ENCODE assay signal across 31 mouse cellular contexts in genomic region chr14:54540771-54541170, GRCm38 (mm10). TPM values are rescaled to one million over a fixed set of nuclear protein-coding genes. Genes with fewer than 3 reads are reported as not detected.
DNase-seq lines count a peak whose midpoint lies in the region; ATAC-seq lines count a peak whose summit lies in the region.
"Had no signal": no experiment of that assay in that cellular context is flagged by ENCODE, and none has a peak within 500 bp of the region (broad histone marks: within the 10 kb centered on the region; RNA-seq: fewer than 3 reads in every experiment).

No protein-coding gene starts in this region.

- no peak overlapping the region for H3K4me2 ChIP-seq in hindbrain, embryonic 13.5 days
- H3K4me2 ChIP-seq in hindbrain, embryonic 16.5 days (ENCODE audit: low read length), result no peak overlapping the region
- H3K4me2 ChIP-seq: embryonic facial prominence, embryonic 15.5 days; heart, embryonic 15.5 days; hindbrain, embryonic 15.5 days; limb, embryonic 12.5 days; lung, embryonic 15.5 days; midbrain, embryonic 11.5 days; neural tube, embryonic 13.5 days had no signal

- no peaks in the 10 kb centered on the region for H3K27me3 ChIP-seq in hindbrain, embryonic 13.5 days
- H3K27me3 ChIP-seq in hindbrain, embryonic 16.5 days (replicated peaks; ENCODE audit: control insufficient read depth, insufficient read depth, low read length), result no peaks in the 10 kb centered on the region
- H3K27me3 ChIP-seq: CH12.LX; embryonic facial prominence, embryonic 15.5 days; heart, embryonic 15.5 days; hindbrain, embryonic 15.5 days; limb, embryonic 12.5 days; lung, embryonic 15.5 days; neural tube, embryonic 13.5 days had no signal

- peak; percentile 50 for DNase-seq in embryo, embryonic 10 days (ENCODE audit: low spot score)
- no peak for DNase-seq in embryo, embryonic 9.5 days (ENCODE audit: extremely low spot score)
- peak; percentile 17 to 51 for DNase-seq in kidney, postnatal 4 days
- DNase-seq in kidney, adult 11 months, result no peak
- DNase-seq in embryo, embryonic 11 days, result peak; percentile 20
- no peak for DNase-seq in frontal cortex, postnatal 25 days (ENCODE audit: low spot score in 2 of 2)
- DNase-seq: adrenal gland, postnatal 14 days; cerebellum, adult 11 months; cerebellum, adult 9-10 months; cerebellum, postnatal 36 days; gastrocnemius, adult 2 months; heart, adult 2 months; kidney, postnatal 10 days; thymus, adult 2 months; thymus, postnatal 36 days had no signal

- no peak overlapping the region for H3K4me3 ChIP-seq in hindbrain, embryonic 13.5 days
- H3K4me3 ChIP-seq in hindbrain, embryonic 16.5 days (ENCODE audit: low read length), result no peak overlapping the region
- H3K4me3 ChIP-seq: embryonic facial prominence, embryonic 10.5 days; embryonic facial prominence, embryonic 15.5 days; gastrocnemius, adult 2 months; heart, adult 2 months; heart, embryonic 15.5 days; hindbrain, embryonic 15.5 days; layer of hippocampus, adult 2 months; left cerebral cortex, adult 2 months; limb, embryonic 12.5 days; lung, embryonic 15.5 days; myocyte; neural tube, embryonic 13.5 days had no signal

- no peak overlapping the region for H3K27ac ChIP-seq in hindbrain, embryonic 13.5 days
- no peak overlapping the region for H3K27ac ChIP-seq in hindbrain, embryonic 16.5 days (ENCODE audit: low read depth, low read length)
- H3K27ac ChIP-seq: embryonic facial prominence, embryonic 10.5 days; embryonic facial prominence, embryonic 15.5 days; gastrocnemius, adult 2 months; heart, adult 2 months; heart, embryonic 15.5 days; hindbrain, embryonic 15.5 days; layer of hippocampus, adult 2 months; left cerebral cortex, adult 2 months; limb, embryonic 12.5 days; lung, embryonic 15.5 days; neural tube, embryonic 13.5 days had no signal

- H3K4me1 ChIP-seq in hindbrain, embryonic 13.5 days (replicated peaks), result no peaks in the 10 kb centered on the region; the same call in 1 of the 2 replicates
- H3K4me1 ChIP-seq in hindbrain, embryonic 16.5 days (ENCODE audit: control insufficient read depth, insufficient read depth, low read depth, low read length), result no peaks in the 10 kb centered on the region
- H3K4me1 ChIP-seq: embryonic facial prominence, embryonic 15.5 days; heart, embryonic 15.5 days; hindbrain, embryonic 15.5 days; limb, embryonic 12.5 days; lung, embryonic 15.5 days; neural tube, embryonic 13.5 days had no signal

- 56% methylated on average over 11 of the region's 11 CpGs for WGBS in hindbrain, embryonic 13.5 days
- WGBS in hindbrain, embryonic 16.5 days, result 56% methylated on average over 11 of the region's 11 CpGs

- H3K9me3 ChIP-seq in hindbrain, embryonic 13.5 days, result no peaks in the 10 kb centered on the region
- no peaks in the 10 kb centered on the region for H3K9me3 ChIP-seq in hindbrain, embryonic 16.5 days (ENCODE audit: control insufficient read depth, low read length)
- H3K9me3 ChIP-seq: embryonic facial prominence, embryonic 10.5 days; embryonic facial prominence, embryonic 15.5 days; G1E; heart, embryonic 15.5 days; hindbrain, embryonic 15.5 days; limb, embryonic 12.5 days; lung, embryonic 15.5 days; neural tube, embryonic 13.5 days had no signal

- ATAC-seq in hindbrain, embryonic 13.5 days (ENCODE audit: low FRiP score), result no peak
- ATAC-seq in hindbrain, embryonic 16.5 days, result no peak
- ATAC-seq: forebrain, embryonic 14.5 days had no signal

- H3K36me3 ChIP-seq in hindbrain, embryonic 13.5 days, result peaks cover 23% of the 10 kb centered on the region
- H3K36me3 ChIP-seq in hindbrain, embryonic 16.5 days (ENCODE audit: control insufficient read depth, insufficient read depth, low read length), result peaks cover 3% of the 10 kb centered on the region

- 0 out of 2 replicates have a peak overlapping the region, but pooled peaks have one; percentile 13 for H3K9ac ChIP-seq in hindbrain, embryonic 13.5 days
- no peak overlapping the region for H3K9ac ChIP-seq in hindbrain, embryonic 16.5 days (ENCODE audit: low read depth, low read length)
- H3K9ac ChIP-seq: embryonic facial prominence, embryonic 15.5 days; heart, embryonic 15.5 days; hindbrain, embryonic 15.5 days; limb, embryonic 12.5 days; lung, embryonic 15.5 days; neural tube, embryonic 13.5 days had no signal

RNA-seq across cellular contexts. Expression of gene Haus4, which starts 13.6 kb away (rescaled TPM):
- 19.8 and 21.3 TPM in 2 replicates for polyA plus RNA-seq in hindbrain, embryonic 13.5 days (2015; fragmentation: Nextera tagmentation; extraction: Ambion mirVana)
- polyA plus RNA-seq in hindbrain, embryonic 16.5 days (2015; fragmentation: Nextera tagmentation; extraction: Ambion mirVana), result 19.4 and 20.7 TPM in 2 replicates

RNA-seq across cellular contexts. Expression of gene Prmt5, which starts 23.4 kb away (rescaled TPM):
- 91.1 and 92.8 TPM in 2 replicates for polyA plus RNA-seq in hindbrain, embryonic 13.5 days (2015; fragmentation: Nextera tagmentation; extraction: Ambion mirVana)
- 93.2 and 103 TPM in 2 replicates for polyA plus RNA-seq in hindbrain, embryonic 16.5 days (2015; fragmentation: Nextera tagmentation; extraction: Ambion mirVana)

RNA-seq across cellular contexts. Expression of gene Ajuba, which starts 36.6 kb away (rescaled TPM):
- polyA plus RNA-seq in hindbrain, embryonic 13.5 days (2015; fragmentation: Nextera tagmentation; extraction: Ambion mirVana), result 9.8 and 10.0 TPM in 2 replicates
- 4.7 and 6.0 TPM in 2 replicates for polyA plus RNA-seq in hindbrain, embryonic 16.5 days (2015; fragmentation: Nextera tagmentation; extraction: Ambion mirVana)
- polyA plus RNA-seq: G1E had no signal

Comparison
In these comparisons a context has a peak if more than half of its experiments do, and no peak if none do; other contexts are left out.
1. DNase-seq: peak in embryo, embryonic 10 days (single experiment), kidney, postnatal 4 days (2 of 2) and embryo, embryonic 11 days (single experiment); none in embryo, embryonic 9.5 days (single experiment), kidney, adult 11 months (single experiment) and frontal cortex, postnatal 25 days (0 of 2).